Mouse (Mus musculus): ENCODE data around the gene Mtr. TPM values are rescaled to one million over a fixed set of nuclear protein-coding genes. Genes with fewer than 3 reads are reported as not detected.
"Not testable (repeated sequence)": the region's sequence is repeated elsewhere in the genome, so short reads cannot be mapped to it uniquely, and the experiment has no call there.

Mtr gene
- polyA plus RNA-seq, 1 experiment from 2014 or later, result 5.4 TPM

GRCm38 (mm10) chr13:12143347-12143746 is 114.6 kb downstream of the Mtr start:
- 91% methylated on average over 5 of the region's 5 CpGs for WGBS
- Histone ChIP-seq H3K27ac (replicated peaks) (no peak overlapping the region), H3K9me3 (no peaks in the 10 kb centered on the region), H3K4me1 (replicated peaks) (no peaks in the 10 kb centered on the region), H3K36me3 (no peaks in the 10 kb centered on the region), H3K4me3 (no peak overlapping the region), H3K4me2 (no peak overlapping the region), H3K9ac (no peak overlapping the region), H3K27me3 (no peaks in the 10 kb centered on the region)
- ATAC-seq (ENCODE audit: low read depth), result no peak

DNA sequence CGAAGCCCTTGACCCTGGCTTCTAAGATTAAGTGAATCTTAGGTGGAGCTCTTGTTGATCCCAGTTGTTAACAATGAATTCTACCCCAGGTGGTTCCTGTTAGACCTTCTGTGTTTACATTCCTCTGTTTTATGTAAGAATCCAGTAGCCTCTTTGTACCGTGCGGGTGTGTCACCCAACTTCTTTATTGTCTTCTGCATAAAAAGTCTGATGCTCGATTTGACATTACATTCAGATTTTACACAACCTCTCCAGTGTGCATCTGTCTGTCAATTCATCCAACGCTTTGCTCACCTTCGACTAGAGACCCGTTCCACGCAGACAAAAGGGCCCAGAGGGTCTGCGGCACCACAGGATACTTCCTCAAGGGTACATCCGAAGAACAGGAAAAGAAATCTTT is 121.5 kb downstream of the Mtr start:
- H3K9ac ChIP-seq; H3K4me2 ChIP-seq; H3K36me3 ChIP-seq; H3K4me1 ChIP-seq (replicated peaks); ATAC-seq (ENCODE audit: low read depth); H3K9me3 ChIP-seq; H3K27me3 ChIP-seq; H3K4me3 ChIP-seq; H3K27ac ChIP-seq (replicated peaks): not testable (repeated sequence)
- WGBS, result 89% methylated on average over 10 of the region's 10 CpGs

DNA sequence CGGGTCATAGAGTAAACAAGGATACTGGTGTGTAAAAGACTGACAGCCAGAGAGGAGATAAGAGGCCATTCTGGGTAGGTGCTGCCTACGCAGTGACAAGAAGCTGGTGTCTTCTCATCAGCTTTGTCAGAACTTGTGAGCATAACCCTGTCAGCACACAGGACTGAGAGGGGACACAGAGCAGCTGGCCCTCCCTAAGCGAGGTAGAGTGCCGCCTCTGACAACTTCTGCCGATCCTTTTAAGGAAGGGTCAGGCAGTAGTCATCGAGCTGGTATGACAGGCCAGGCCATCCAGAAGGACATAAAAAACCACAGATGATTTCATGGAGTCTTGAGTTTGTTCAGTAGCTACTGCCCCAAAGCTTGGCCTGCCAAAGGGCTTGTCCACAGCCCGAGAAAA is 124.4 kb downstream of the Mtr start:
- Histone ChIP-seq H3K9ac (no peak overlapping the region), H3K4me3 (no peak overlapping the region), H3K36me3 (no peaks in the 10 kb centered on the region), H3K9me3 (no peaks in the 10 kb centered on the region), H3K4me2 (no peak overlapping the region), H3K27me3 (no peaks in the 10 kb centered on the region), H3K4me1 (replicated peaks) (peaks cover 7% of the 10 kb centered on the region; the same call in 1 of the 2 replicates), H3K27ac (replicated peaks) (no peak overlapping the region)
- no peak for ATAC-seq (ENCODE audit: low read depth)
- 87% methylated on average over 7 of the region's 7 CpGs for WGBS

Other genes starting within 250 kb of the Mtr start
- 1.6 and 1.9 TPM in 2 replicates for gene Ryr2, start 151.2 kb downstream of the Mtr start, polyA plus RNA-seq (2015; fragmentation: Nextera tagmentation; extraction: Ambion mirVana)
- 9.7 and 22.0 TPM in 2 replicates for gene Actn2, start 82.6 kb upstream of the Mtr start, polyA plus RNA-seq (2015; fragmentation: Nextera tagmentation; extraction: Ambion mirVana)
- 11.3 and 14.8 TPM in 2 replicates for gene Heatr1, start 136.9 kb upstream of the Mtr start, polyA plus RNA-seq (2015; fragmentation: Nextera tagmentation; extraction: Ambion mirVana)
- gene Lgals8, start 206.8 kb upstream of the Mtr start, polyA plus RNA-seq (2015; fragmentation: Nextera tagmentation; extraction: Ambion mirVana), result 21.9 and 23.5 TPM in 2 replicates